Comparison of ENCODE assay signal across 14 mouse cellular contexts in the genomic region with DNA sequence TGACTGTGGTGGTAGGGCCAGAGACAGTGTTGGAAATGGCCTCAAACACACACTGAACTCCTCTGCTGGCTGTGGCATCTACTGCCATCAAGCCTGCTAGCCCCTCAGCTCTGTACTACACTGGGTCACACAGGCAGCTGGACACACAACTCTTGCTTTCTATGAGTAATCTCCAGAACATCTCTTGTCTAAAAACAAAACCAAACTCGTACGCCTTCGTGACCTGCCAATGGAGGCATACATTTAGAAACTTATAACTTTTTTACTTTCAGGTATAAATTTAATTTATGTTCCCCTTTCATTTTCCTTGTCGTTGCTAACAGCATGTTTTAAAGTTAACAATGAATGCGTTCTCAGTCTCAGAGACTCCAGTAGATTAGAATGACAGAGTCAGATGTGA.
"Had no signal": no experiment of that assay in that cellular context is flagged by ENCODE, and none has a peak within 500 bp of the region (broad histone marks: within the 10 kb centered on the region; RNA-seq: fewer than 3 reads in every experiment).

No protein-coding gene starts in this region.

- H3K27ac ChIP-seq: neural tube, embryonic 15.5 days; stomach, embryonic 15.5 days; stomach, postnatal 0 days had no signal

- H3K9me3 ChIP-seq: neural tube, embryonic 15.5 days; stomach, embryonic 15.5 days had no signal

- H3K27me3 ChIP-seq: neural tube, embryonic 15.5 days; stomach, embryonic 15.5 days had no signal

- H3K36me3 ChIP-seq: neural tube, embryonic 15.5 days; stomach, embryonic 15.5 days had no signal

- H3K4me3 ChIP-seq: neural tube, embryonic 15.5 days; stomach, embryonic 15.5 days had no signal

- DNase-seq: right cerebral cortex, adult 18-20 months; right cerebral cortex, postnatal 14 days; right cerebral cortex, postnatal 25 days; right cerebral cortex, postnatal 4 days; spleen, adult 18-20 months; thymus, adult 18-20 months; thymus, adult 2 months; thymus, postnatal 14 days; thymus, postnatal 25 days; thymus, postnatal 36 days; thymus, postnatal 4 days had no signal

- H3K9ac ChIP-seq: neural tube, embryonic 15.5 days; stomach, embryonic 15.5 days had no signal

- H3K4me1 ChIP-seq: neural tube, embryonic 15.5 days; stomach, embryonic 15.5 days had no signal

- H3K4me2 ChIP-seq: neural tube, embryonic 15.5 days; stomach, embryonic 15.5 days had no signal
